Mouse (Mus musculus) hindbrain, embryonic 10.5 days (tissue): ENCODE measurements at regions not wholly inside any gene's neighbourhood (a gene's known extent, or its start where the extent isn't known, plus 50 kb on each side); places are given as distances from the start of the nearest gene placed in this dataset.
A peak's percentile ranks its signal among the peaks of the same experiment; 100 is the strongest.
"Not testable (repeated sequence)": the region's sequence is repeated elsewhere in the genome, so short reads cannot be mapped to it uniquely, and the experiment has no call there.

Source experiments
- DNase-seq: peaks from one replicate; pipeline ENCODE4 v3.0.0-alpha.2; 2017; ENCODE audit warnings: low spot score
- H3K27ac ChIP-seq: fragments of 300-500 bp; sonication (generic); 2 replicates; pipeline ENCODE4 v1.5.1; 2016; ENCODE audit warnings: mild to moderate bottlenecking, moderate library complexity
- H3K27me3 ChIP-seq: fragments of 300-500 bp; sonication (generic); 2 replicates; pipeline ENCODE4 v1.6.1; 2016; ENCODE audit warnings: mild to moderate bottlenecking; ENCODE audit not compliant: poor library complexity, insufficient read depth, severe bottlenecking
- H3K36me3 ChIP-seq: fragments of 300-500 bp; sonication (generic); 2 replicates; pipeline ENCODE4 v1.6.1; 2016; ENCODE audit warnings: mild to moderate bottlenecking, moderate library complexity
- H3K4me1 ChIP-seq: fragments of 300-500 bp; sonication (generic); replicated peaks from 2 replicates; pipeline ENCODE4 v1.6.1; 2016; ENCODE audit warnings: mild to moderate bottlenecking
- H3K4me3 ChIP-seq: fragments of 300-500 bp; sonication (generic); 2 replicates; pipeline ENCODE4 v1.5.1; 2016; ENCODE audit warnings: mild to moderate bottlenecking, moderate library complexity
- H3K9me3 ChIP-seq: fragments of 300-500 bp; sonication (generic); 2 replicates; pipeline ENCODE4 v1.6.1; 2016; ENCODE audit warnings: mild to moderate bottlenecking, moderate library complexity
- WGBS: fragments of 180-500 bp; shearing (Covaris S2); methylation state at CpG from one replicate; pipeline ENCODE4 v1.1.7; 2016; 5-methylcytosine and 5-hydroxymethylcytosine counted together

DNA sequence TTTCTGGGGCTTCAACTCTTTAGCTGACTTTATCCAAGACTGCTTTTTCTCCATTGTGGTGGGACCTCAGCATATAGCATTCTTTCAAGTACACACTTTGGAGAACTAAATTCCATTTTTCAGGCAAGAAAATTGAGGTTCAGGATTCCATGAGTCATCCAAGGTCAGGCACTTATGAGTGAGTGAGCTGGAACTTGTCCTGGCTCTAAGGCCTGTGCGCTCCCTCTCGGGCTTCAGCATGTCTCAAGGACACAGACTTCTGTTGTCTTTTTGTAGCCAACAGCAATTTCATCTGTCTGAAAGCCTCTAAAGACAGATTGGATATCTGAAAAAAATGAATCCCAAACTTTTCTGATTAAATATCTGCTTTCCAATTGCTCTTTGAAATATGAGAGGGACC is 769.1 kb upstream of the 4930452B06Rik start:
- DNase-seq: no peak
- WGBS: 91% methylated on average over 2 of the region's 2 CpGs
- H3K4me3 ChIP-seq: no peak overlapping the region
- H3K9me3 ChIP-seq: no peaks in the 10 kb centered on the region
- no peaks in the 10 kb centered on the region for H3K27me3 ChIP-seq
- no peak overlapping the region for H3K27ac ChIP-seq
- H3K4me1 ChIP-seq: no peaks in the 10 kb centered on the region
- no peaks in the 10 kb centered on the region for H3K36me3 ChIP-seq

DNA sequence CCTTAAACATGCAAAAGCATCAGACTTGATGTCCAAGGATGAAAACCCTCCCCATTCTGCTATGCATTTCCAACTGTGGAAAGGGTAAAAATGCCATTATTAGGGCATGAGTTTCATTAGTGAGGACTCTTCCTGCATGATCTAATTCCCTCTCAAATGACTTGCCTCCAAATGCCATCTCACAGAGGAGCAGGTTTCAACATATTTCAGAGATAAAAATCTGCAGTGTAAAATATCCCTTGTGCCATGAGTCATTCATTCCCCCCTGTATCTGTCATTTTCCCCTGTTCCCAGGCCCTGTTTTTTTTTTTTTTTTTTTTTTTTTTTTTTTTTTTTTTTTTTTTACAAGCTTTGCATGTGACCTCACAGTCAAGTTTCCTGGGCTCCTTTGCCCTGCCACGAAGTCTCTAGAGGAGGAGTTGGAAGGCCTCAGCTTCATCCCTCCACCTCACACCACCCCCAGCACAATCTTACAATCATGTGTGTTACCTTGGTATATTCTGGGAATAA is 767.1 kb upstream of the 4930452B06Rik start:
- H3K4me3 ChIP-seq: no peak overlapping the region
- H3K27me3 ChIP-seq: no peaks in the 10 kb centered on the region
- no peak overlapping the region for H3K27ac ChIP-seq
- H3K4me1 ChIP-seq: no peaks in the 10 kb centered on the region
- H3K9me3 ChIP-seq: no peaks in the 10 kb centered on the region
- DNase-seq: no peak
- H3K36me3 ChIP-seq: no peaks in the 10 kb centered on the region
- 60% methylated on average over 1 of the region's 1 CpGs for WGBS

DNA sequence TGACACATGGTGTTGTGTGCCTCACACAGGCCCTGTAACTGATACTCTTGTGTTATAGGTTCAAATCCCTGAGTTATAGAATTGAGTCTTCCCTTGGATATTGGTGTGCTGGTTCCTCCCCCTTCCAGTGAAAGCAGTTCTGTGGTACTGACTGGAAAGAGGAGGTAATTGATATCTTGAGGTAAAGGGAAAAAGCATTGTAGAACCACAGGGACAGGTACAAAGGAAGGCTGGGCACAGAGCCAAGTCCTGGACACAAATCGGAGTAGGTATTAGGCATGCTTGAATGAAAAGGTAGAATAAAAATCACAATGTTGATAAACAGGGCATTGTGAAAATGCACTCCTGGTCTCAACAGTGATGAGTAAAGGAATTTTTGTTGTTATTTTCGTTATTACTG is 765.8 kb upstream of the 4930452B06Rik start:
- Histone ChIP-seq H3K27me3 (no peaks in the 10 kb centered on the region), H3K9me3 (no peaks in the 10 kb centered on the region), H3K36me3 (no peaks in the 10 kb centered on the region), H3K4me3 (no peak overlapping the region), H3K27ac (no peak overlapping the region), H3K4me1 (no peaks in the 10 kb centered on the region)
- DNase-seq: no peak
- WGBS: 84% methylated on average over 2 of the region's 2 CpGs

DNA sequence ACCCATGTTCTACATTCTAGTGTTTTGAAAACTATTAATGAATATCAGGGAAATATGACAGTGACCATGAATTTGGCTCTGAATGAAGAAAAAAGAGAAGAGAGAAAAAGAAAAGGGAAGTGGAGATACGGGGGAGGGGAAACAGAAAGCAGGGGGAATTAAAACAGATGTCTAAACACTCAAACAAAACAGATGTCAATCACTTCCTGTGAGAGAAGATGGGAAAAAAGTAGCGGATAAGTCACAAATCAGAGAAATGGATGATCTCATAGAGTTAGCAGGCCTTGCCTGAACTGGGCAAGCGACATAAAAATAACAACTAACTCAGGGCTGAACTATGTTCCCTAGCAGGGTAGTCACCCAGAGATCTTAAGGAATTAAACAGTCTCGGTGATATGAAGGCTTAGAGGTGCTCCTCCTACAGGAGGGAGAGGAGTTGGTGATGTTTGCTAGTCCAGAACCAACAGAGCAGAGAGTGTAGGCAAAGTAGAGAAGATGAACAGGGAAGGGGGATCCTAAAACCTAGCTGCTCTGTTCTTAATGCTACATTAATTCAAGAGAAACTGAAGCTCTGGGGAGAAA is 745.9 kb upstream of the 4930452B06Rik start:
- Histone ChIP-seq H3K27ac (no peak overlapping the region), H3K4me3 (no peak overlapping the region), H3K27me3 (no peaks in the 10 kb centered on the region), H3K9me3 (no peaks in the 10 kb centered on the region), H3K36me3 (no peaks in the 10 kb centered on the region), H3K4me1 (no peaks in the 10 kb centered on the region)
- no peak for DNase-seq
- 68% methylated on average over 4 of the region's 4 CpGs for WGBS

DNA sequence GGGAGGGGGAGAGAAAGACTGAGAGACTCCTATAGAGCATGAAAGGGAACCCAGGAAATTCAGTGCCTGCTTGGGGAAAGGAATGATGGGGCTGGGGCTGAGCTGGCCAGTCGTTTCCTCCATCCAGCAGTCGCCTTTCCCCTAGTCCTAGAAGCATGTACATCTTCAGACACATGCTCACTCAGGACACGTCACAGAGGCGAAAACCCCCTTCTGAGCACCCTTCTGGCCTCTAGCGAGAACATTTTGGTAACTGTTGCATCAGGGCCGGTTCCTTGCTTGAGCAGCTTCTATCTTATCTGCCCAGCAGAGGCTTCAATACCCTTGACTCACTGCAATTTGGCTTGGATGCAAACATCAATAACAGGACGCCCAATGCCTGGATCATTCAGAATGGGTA is 737.6 kb upstream of the 4930452B06Rik start:
- no peaks in the 10 kb centered on the region for H3K4me1 ChIP-seq
- no peaks in the 10 kb centered on the region for H3K36me3 ChIP-seq
- no peaks in the 10 kb centered on the region for H3K27me3 ChIP-seq
- H3K27ac ChIP-seq: no peak overlapping the region
- H3K9me3 ChIP-seq: no peaks in the 10 kb centered on the region
- no peak overlapping the region for H3K4me3 ChIP-seq
- 87% methylated on average over 7 of the region's 7 CpGs for WGBS
- DNase-seq: no peak

DNA sequence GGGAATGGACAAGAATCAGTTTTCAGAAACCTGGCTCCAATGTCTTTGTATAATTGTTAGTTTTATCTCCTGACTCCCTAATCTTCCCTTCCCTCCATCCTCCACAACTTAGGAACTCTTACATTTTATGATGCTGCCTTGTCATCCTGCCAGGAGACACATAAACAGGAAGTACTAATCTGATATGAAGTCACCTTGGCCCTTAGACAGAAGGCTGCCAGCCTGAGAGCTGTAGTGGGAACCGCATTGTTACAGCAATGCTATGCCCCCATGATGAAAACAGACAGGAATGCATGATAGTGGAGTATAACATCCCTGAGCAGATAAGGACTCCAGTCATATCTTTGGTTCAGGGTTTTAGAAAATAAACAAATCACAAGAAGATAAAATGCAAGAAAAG is 734.8 kb upstream of the 4930452B06Rik start:
- Histone ChIP-seq H3K36me3 (no peaks in the 10 kb centered on the region), H3K4me3 (no peak overlapping the region), H3K27ac (no peak overlapping the region), H3K27me3 (no peaks in the 10 kb centered on the region), H3K4me1 (no peaks in the 10 kb centered on the region), H3K9me3 (no peaks in the 10 kb centered on the region)
- 88% methylated on average over 1 of the region's 1 CpGs for WGBS
- no peak for DNase-seq

DNA sequence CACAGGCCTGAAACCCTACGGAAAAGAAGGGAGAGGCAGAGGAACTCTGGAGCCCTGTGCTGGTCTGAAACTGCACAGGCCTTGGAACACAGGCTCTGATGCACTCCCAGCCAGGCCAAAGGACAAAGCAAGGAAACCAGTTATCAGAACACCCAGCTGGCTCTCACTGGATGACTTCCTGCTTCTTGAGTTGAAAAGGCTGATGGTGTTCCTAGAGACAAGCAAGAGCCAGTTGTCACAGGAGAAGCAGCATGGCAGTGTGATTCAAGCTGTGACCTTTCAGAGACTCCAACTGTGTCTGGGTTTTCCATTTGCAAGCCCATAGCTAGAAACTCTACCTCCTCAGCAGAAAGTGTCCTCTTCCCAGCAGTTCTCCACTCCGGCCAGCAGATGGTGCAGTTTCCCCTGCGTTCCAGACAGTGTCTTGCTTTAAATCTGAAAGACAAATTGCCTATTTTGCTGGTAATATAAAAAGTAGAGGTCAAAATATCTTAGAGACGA is 727.3 kb upstream of the 4930452B06Rik start:
- 19% methylated on average over 4 of the region's 4 CpGs for WGBS
- Histone ChIP-seq H3K36me3 (no peaks in the 10 kb centered on the region), H3K4me1 (no peaks in the 10 kb centered on the region), H3K9me3 (no peaks in the 10 kb centered on the region), H3K4me3 (no peak overlapping the region), H3K27me3 (no peaks in the 10 kb centered on the region), H3K27ac (peak overlapping the region; percentile 25; the same call in 1 of the 2 replicates)
- peak; percentile 68 for DNase-seq

DNA sequence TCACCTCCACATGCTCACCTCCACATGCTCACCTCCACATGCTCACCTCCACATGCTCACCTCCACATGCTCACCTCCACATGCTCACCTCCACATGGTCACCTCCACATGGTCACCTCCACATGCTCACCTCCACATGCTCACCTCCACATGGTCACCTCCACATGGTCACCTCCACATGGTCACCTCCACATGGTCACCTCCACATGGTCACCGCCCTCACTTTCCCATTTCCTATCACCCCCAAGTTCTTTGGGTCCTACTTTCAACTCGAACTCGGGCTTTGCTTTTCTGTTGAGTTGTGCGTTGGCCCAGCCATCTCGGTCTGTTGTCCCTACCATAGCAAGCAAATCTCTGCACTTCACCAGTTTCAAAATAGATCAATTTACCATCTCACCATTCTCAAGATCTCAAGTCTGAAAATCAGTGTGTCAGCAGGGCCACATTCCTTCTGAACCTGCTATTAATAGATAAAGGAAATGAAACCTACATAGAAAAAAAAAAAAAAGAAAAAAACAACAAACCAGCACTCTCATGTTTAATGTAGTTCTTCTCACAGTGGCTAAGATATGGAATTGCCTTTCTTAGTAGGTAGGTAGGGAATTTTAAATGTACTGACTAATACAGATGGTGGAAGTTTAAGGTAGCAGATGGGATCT is 724.0 kb upstream of the 4930452B06Rik start:
- H3K27me3 ChIP-seq, H3K4me3 ChIP-seq, H3K9me3 ChIP-seq, H3K36me3 ChIP-seq, H3K4me1 ChIP-seq, H3K27ac ChIP-seq, DNase-seq: not testable (repeated sequence)
- 92% methylated on average over 5 of the region's 5 CpGs for WGBS

DNA sequence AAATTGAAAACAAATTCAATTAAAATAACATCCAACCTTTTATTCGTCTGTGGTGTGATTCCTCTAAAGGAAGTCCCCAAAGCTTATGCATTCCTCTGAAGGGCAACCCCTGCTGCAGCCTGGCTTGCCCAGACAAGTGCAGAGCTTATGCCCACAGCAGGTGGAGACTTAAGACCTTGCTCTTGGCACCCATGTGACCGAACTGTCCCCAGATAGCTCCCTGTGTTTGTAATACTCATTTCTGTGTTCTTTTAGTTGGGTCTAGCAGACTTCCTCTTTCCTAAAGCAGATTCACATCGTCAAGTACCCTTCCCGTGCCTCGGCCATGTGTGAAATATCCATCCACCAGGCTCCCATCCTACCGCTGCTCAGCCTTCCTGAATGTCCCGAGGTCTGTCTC is 723.1 kb upstream of the 4930452B06Rik start:
- no peaks in the 10 kb centered on the region for H3K9me3 ChIP-seq
- no peaks in the 10 kb centered on the region for H3K36me3 ChIP-seq
- no peaks in the 10 kb centered on the region for H3K27me3 ChIP-seq
- no peaks in the 10 kb centered on the region for H3K4me1 ChIP-seq
- WGBS: 77% methylated on average over 7 of the region's 7 CpGs
- H3K4me3 ChIP-seq: no peak overlapping the region
- no peak for DNase-seq
- no peak overlapping the region for H3K27ac ChIP-seq
